Mouse (Mus musculus) liver, embryonic 14 days (tissue): Measurements from ENCODE around the gene Esp15. TPM values are rescaled to one million over a fixed set of nuclear protein-coding genes. Genes with fewer than 3 reads are reported as not detected.

ENCODE experiments used
- polyA plus RNA-seq: library from polyadenylated mRNA; depleted of rRNA; stranded (reverse); fragments of >200 nt; gene quantifications from 2 replicates; pipeline ENCODE4 v1.2.3, GENCODE M21; 2012; rRNA removed

Gene Esp15
- polyA plus RNA-seq, result not detected in 2 replicates

GRCm38 (mm10) chr17:39640654-39641053 lies at the start of gene Esp15:
TSS of gene Esp15 (plus strand) at chr17:39640954.

Other genes starting within 250 kb of the Esp15 start
- not detected in 2 replicates for gene Esp18, start 234.6 kb upstream of the Esp15 start, polyA plus RNA-seq
- gene Esp16, start 104.8 kb upstream of the Esp15 start, polyA plus RNA-seq, result not detected in 2 replicates